Mouse (Mus musculus): ENCODE results near the gene Hist1h4j. TPM values are rescaled to one million over a fixed set of nuclear protein-coding genes. Genes with fewer than 3 reads are reported as not detected.
"Not testable (repeated sequence)": the region's sequence is repeated elsewhere in the genome, so short reads cannot be mapped to it uniquely, and the experiment has no call there.

The Hist1h4j gene
- 0.31 and 0.68 TPM in 2 replicates for polyA plus RNA-seq (2016; fragmentation: Nextera tagmentation; extraction: Ambion mirVana)

DNA sequence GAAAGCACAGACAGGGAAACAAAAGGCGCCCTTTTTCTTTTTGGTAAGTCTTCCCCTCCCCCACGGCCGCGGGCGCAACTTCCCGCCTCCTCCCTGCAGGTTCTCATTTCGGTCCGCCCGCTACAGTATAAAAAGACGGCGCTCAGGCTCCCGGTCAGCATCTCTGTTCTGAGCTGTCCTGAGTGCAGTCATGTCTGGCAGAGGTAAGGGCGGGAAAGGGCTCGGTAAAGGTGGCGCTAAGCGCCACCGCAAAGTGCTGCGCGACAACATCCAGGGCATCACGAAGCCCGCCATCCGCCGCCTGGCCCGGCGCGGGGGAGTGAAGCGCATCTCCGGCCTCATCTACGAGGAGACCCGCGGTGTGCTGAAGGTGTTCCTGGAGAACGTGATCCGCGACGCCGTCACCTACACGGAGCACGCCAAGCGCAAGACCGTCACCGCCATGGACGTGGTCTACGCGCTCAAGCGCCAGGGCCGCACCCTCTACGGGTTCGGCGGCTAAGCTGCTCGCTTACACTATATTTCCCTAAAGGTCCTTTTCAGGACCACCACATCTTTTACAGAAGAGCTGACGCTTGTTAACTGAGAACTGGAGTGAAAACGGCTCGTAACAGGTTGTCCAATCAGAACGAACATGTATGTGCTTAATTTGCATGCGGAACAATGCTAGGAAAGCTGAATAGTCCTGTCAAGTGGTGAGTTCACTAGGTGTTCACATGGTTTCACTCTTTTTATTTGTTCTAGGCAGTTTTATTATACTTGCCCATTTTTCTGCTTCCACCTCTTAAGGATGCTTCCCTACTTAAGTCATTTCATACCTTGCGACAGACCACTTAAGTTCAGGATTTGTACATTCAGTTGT is at the start of gene Hist1h4j:
TSS of gene Hist1h4j (plus strand) at position 159 of the 862 bp plus-strand sequence.
- peak within 1 kb of the TSS; percentile 77 for H3K4me2 ChIP-seq
- H3K9ac ChIP-seq, result peak within 1 kb of the TSS; percentile 77
- H3K27me3 ChIP-seq (replicated peaks); H3K4me1 ChIP-seq (replicated peaks); H3K9me3 ChIP-seq (replicated peaks); H3K36me3 ChIP-seq: not testable (repeated sequence)
- H3K27ac ChIP-seq (ENCODE audit: poor library complexity, severe bottlenecking), result peak within 1 kb of the TSS; percentile 94
- peak within 1 kb of the TSS; percentile 59 for H3K4me3 ChIP-seq
- peak; percentile 87 for ATAC-seq (ENCODE audit: insufficient number of reproducible peaks, low FRiP score)
- under 1% methylated on average over 46 of the region's 56 CpGs for WGBS

DNA sequence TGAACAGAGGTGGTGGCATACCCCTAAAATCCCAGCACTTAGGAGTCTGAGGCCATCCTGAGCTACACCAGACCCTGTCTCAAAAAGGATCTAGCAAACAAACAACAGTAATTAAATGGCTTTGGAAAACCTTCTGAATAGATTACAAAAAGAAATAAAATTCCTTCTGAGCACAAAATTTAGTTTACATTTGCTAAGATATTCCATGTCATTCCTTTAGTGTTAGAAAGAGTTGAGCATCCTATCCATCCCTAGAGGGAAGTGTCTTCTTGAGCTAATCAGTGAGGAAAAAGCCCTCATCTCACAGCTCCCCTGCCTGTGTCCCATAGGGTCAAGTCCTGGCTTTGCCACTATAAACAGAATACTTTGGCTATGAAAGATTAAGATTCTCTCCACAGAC is 37.1 kb upstream of the Hist1h4j start, which contains the start of gene Olfr1359:
TSS of gene Olfr1359 (plus strand) at position 301 of the 400 bp plus-strand sequence.
- H3K4me2 ChIP-seq, result no peak within 1 kb of the TSS
- no peaks in the 10 kb centered on the region for H3K4me1 ChIP-seq (replicated peaks)
- no peak within 1 kb of the TSS for H3K27ac ChIP-seq (ENCODE audit: poor library complexity, severe bottlenecking)
- no peaks in the 10 kb centered on the region for H3K27me3 ChIP-seq (replicated peaks)
- ATAC-seq (ENCODE audit: insufficient number of reproducible peaks, low FRiP score), result no peak
- no peaks in the 10 kb centered on the region for H3K36me3 ChIP-seq
- no peaks in the 10 kb centered on the region for H3K9me3 ChIP-seq (replicated peaks)
- no peak within 1 kb of the TSS for H3K4me3 ChIP-seq
- H3K9ac ChIP-seq, result no peak within 1 kb of the TSS

GRCm38 (mm10) chr13:21706669-21707068 is 28.2 kb upstream of the Hist1h4j start:
- 66% methylated on average over 4 of the region's 4 CpGs for WGBS
- Histone ChIP-seq H3K9me3 (replicated peaks) (no peaks in the 10 kb centered on the region), H3K4me1 (replicated peaks) (no peaks in the 10 kb centered on the region; the same call in 1 of the 2 replicates), H3K4me2 (no peak overlapping the region), H3K36me3 (no peaks in the 10 kb centered on the region), H3K27me3 (replicated peaks) (no peaks in the 10 kb centered on the region), H3K4me3 (no peak overlapping the region), H3K9ac (no peak overlapping the region), H3K27ac (ENCODE audit: poor library complexity, severe bottlenecking) (no peak overlapping the region)
- ATAC-seq (ENCODE audit: insufficient number of reproducible peaks, low FRiP score), result no peak

DNA sequence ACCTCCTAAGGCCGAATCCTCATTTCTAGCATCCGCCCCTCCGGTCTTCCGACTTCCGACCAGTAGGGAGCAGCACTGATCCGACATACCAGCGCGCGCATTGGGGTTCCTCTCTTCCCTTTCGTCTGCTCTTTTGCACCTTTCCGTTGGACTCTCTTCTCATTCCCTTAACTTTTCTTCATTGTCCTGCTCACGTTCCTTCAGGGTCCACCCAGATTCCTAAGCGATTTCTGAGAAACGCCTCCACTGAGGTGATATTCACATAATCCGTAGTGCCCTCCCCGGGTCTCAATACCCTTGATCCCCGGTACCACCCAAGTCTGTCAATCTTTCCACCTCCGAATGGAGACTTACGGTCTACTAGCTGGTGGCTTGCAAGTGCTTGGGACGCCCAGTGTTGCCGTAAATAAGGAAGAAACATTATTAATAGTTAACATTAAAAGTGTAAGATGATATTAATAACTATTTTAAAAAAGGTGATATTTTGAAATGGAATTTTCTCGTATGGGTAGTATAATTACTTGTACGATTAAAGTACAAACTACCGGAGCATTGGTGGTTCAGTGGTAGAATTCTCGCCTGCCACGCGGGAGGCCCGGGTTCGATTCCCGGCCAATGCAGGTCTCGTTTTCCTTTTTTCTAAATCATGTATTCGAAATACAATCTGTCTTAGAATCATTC is 24.7 kb upstream of the Hist1h4j start:
- H3K36me3 ChIP-seq, result no peaks in the 10 kb centered on the region
- no peaks in the 10 kb centered on the region for H3K27me3 ChIP-seq (replicated peaks)
- peak overlapping the region; percentile 81 for H3K27ac ChIP-seq (ENCODE audit: poor library complexity, severe bottlenecking)
- peaks cover 3% of the 10 kb centered on the region for H3K4me1 ChIP-seq (replicated peaks)
- peak; percentile 78 for ATAC-seq (ENCODE audit: insufficient number of reproducible peaks, low FRiP score)
- H3K4me3 ChIP-seq, result peak overlapping the region; percentile 76
- under 1% methylated on average over 32 of the region's 32 CpGs for WGBS
- no peaks in the 10 kb centered on the region for H3K9me3 ChIP-seq (replicated peaks)
- H3K9ac ChIP-seq, result peak overlapping the region; percentile 65
- peak overlapping the region; percentile 50 for H3K4me2 ChIP-seq

DNA sequence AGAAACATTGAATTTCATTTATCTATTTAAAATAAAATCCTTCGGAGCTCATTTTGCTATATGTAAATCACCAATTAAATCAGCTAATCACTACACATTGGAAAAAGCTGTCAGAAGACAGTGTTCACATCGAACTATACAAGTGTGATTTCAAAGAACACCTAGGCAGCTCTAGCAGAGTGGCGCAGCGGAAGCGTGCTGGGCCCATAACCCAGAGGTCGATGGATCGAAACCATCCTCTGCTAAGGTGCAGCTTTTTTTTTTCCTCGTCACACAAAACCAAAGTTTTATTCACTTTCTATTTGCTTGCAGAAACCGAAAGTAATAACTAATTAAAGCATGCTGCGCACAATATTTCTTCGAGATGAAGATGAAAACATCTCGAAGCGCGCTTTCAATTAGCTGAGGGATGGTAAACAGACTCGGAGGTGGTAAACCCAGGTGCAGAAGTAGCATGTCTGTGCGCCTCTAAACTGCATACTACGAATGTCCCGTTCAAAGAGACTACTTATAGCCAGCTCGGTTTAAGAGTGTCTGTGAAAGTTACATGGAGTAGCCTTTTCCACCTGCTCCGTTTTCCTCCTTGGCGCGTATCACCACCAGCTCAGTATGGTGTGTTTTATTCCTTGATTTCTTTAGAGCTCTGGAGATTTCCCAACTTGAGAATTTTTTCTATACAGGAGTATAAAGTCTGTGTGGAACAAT is 23.9 kb upstream of the Hist1h4j start:
- Histone ChIP-seq H3K4me1 (replicated peaks) (peaks cover 8% of the 10 kb centered on the region), H3K9ac (peak overlapping the region; percentile 74), H3K36me3 (no peaks in the 10 kb centered on the region), H3K27me3 (replicated peaks) (no peaks in the 10 kb centered on the region), H3K27ac (ENCODE audit: poor library complexity, severe bottlenecking) (no peak overlapping the region), H3K9me3 (replicated peaks) (no peaks in the 10 kb centered on the region), H3K4me3 (peak overlapping the region; percentile 58), H3K4me2 (peak overlapping the region; percentile 80)
- ATAC-seq (ENCODE audit: insufficient number of reproducible peaks, low FRiP score), result peak; percentile 80
- WGBS, result 3% methylated on average over 22 of the region's 22 CpGs

DNA sequence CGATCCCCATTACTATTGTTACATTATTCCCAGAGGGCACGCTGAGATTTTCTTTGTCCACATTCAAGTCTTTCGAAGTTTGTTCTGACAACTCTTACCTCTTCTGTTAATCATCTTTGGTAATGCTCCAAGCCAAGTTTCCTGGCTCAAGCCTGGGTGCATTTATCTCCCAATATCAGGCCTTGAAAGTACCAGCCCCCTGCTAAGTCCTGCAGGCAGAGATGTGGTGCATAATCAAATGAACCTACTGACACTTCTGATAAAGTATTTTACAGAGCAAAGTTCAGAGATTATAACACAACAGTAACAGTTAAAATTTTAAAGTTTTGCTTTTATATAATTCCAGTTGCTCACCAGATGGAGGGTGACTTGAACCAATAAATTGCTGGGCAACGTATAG is 23.2 kb upstream of the Hist1h4j start:
- no peak overlapping the region for H3K27ac ChIP-seq (ENCODE audit: poor library complexity, severe bottlenecking)
- ATAC-seq (ENCODE audit: insufficient number of reproducible peaks, low FRiP score), result no peak
- H3K36me3 ChIP-seq, result no peaks in the 10 kb centered on the region
- peak overlapping the region; percentile 58 for H3K4me3 ChIP-seq
- no peaks in the 10 kb centered on the region for H3K27me3 ChIP-seq (replicated peaks)
- no peaks in the 10 kb centered on the region for H3K9me3 ChIP-seq (replicated peaks)
- H3K4me2 ChIP-seq, result peak overlapping the region; percentile 80
- peaks cover 8% of the 10 kb centered on the region for H3K4me1 ChIP-seq (replicated peaks)
- peak overlapping the region; percentile 74; the same call in 1 of the 2 replicates for H3K9ac ChIP-seq
- 31% methylated on average over 4 of the region's 4 CpGs for WGBS

- Histone ChIP-seq H3K9me3 (replicated peaks) (no peaks in the 10 kb centered on the region), H3K4me3 (peak overlapping the region; percentile 47), H3K4me2 (peak overlapping the region; percentile 90), H3K27me3 (replicated peaks) (no peaks in the 10 kb centered on the region), H3K4me1 (replicated peaks) (peaks cover 20% of the 10 kb centered on the region), H3K36me3 (no peaks in the 10 kb centered on the region), H3K27ac (ENCODE audit: poor library complexity, severe bottlenecking) (no peak overlapping the region; the same call in 1 of the 2 replicates), H3K9ac (peak overlapping the region; percentile 79)
- 1% methylated on average over 7 of the region's 7 CpGs for WGBS
- no peak for ATAC-seq (ENCODE audit: insufficient number of reproducible peaks, low FRiP score)
Measured at GRCm38 (mm10) chr13:21714725-21715124, 20.1 kb upstream of the Hist1h4j start.

- WGBS, result 2% methylated on average over 22 of the region's 22 CpGs
- ATAC-seq (ENCODE audit: insufficient number of reproducible peaks, low FRiP score), result no peak
- H3K36me3 ChIP-seq, result no peaks in the 10 kb centered on the region
Measured at GRCm38 (mm10) chr13:21715131-21715863, 19.6 kb upstream of the Hist1h4j start.

DNA sequence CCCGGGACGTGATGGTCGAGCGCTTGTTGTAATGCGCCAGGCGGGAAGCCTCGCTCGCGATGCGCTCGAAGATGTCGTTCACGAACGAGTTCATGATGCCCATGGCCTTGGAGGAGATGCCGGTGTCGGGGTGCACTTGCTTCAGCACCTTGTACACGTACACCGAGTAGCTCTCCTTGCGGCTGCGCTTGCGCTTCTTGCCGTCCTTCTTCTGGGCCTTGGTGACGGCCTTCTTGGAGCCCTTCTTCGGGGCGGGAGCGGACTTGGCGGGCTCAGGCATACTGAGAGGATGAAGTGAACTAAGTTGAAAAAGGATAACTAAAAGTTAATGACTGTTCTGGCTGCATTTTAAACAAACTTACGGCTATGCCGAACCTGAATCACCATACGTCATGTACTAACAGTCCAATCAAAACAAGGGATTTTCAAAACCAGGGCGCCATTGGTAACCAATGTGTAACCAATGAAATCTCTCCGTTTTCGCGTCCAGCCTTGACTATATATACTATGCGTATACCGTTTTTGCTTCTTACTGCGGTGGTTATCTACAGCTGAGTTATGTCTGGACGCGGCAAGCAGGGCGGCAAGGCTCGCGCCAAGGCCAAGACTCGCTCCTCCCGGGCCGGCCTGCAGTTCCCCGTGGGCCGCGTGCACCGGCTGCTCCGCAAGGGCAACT is 18.9 kb upstream of the Hist1h4j start, which contains the start of the genes Hist1h2bl and Hist1h2ai:
TSS of gene Hist1h2bl (minus strand) at position 280 of the 676 bp plus-strand sequence.
TSS of gene Hist1h2ai (plus strand) at position 559 of the 676 bp plus-strand sequence.
- Histone ChIP-seq H3K4me2 (peak within 1 kb of the TSS; percentile 90), H3K4me1 (replicated peaks) (peaks cover 21% of the 10 kb centered on the region), H3K27ac (ENCODE audit: poor library complexity, severe bottlenecking) (peak within 1 kb of the TSS; percentile 96), H3K9ac (peak within 1 kb of the TSS; percentile 82), H3K4me3 (peak within 1 kb of the TSS; percentile 52)
- H3K36me3 ChIP-seq; H3K9me3 ChIP-seq (replicated peaks); H3K27me3 ChIP-seq (replicated peaks): not testable (repeated sequence)
- peak; percentile 93 for ATAC-seq (ENCODE audit: insufficient number of reproducible peaks, low FRiP score)
- WGBS, result under 1% methylated on average over 36 of the region's 50 CpGs

More at GRCm38 (mm10) chr13:21715131-21715863, 19.6 kb upstream of the Hist1h4j start:
- peak overlapping the region; percentile 90 for H3K4me2 ChIP-seq
- peaks cover 20% of the 10 kb centered on the region for H3K4me1 ChIP-seq (replicated peaks)
- peak overlapping the region; percentile 79 for H3K9ac ChIP-seq
- no peaks in the 10 kb centered on the region for H3K9me3 ChIP-seq (replicated peaks)
- H3K27me3 ChIP-seq (replicated peaks), result no peaks in the 10 kb centered on the region
- peak overlapping the region; percentile 92 for H3K27ac ChIP-seq (ENCODE audit: poor library complexity, severe bottlenecking)
- H3K4me3 ChIP-seq, result peak overlapping the region; percentile 47
